Mouse (Mus musculus): ENCODE measurements around the gene Bsg. TPM values are rescaled to one million over a fixed set of nuclear protein-coding genes. Genes with fewer than 3 reads are reported as not detected.

Bsg gene
- polyA plus RNA-seq, 1 experiment from 2014 or later = 1,200 TPM

Other genes starting within 250 kb of the Bsg start
- not detected in 2 replicates for gene Vmn2r83, start 235.8 kb upstream of the Bsg start, polyA plus RNA-seq (2014; fragmentation: Nextera tagmentation; extraction: Ambion mirVana)
- 10.3 TPM in 2 replicates for gene Plpp2, start 170.7 kb upstream of the Bsg start, polyA plus RNA-seq (2014; fragmentation: Nextera tagmentation; extraction: Ambion mirVana)
- 22.1 and 30.6 TPM in 2 replicates for gene Mier2, start 149.3 kb upstream of the Bsg start, polyA plus RNA-seq (2014; fragmentation: Nextera tagmentation; extraction: Ambion mirVana)
- gene Theg, start 117.2 kb upstream of the Bsg start, polyA plus RNA-seq (2014; fragmentation: Nextera tagmentation; extraction: Ambion mirVana) = not detected in 2 replicates
- gene C2cd4c, start 90.5 kb upstream of the Bsg start, polyA plus RNA-seq (2014; fragmentation: Nextera tagmentation; extraction: Ambion mirVana) = not detected in 2 replicates
- 1.5 and 1.6 TPM in 2 replicates for gene Shc2, start 66.6 kb upstream of the Bsg start, polyA plus RNA-seq (2014; fragmentation: Nextera tagmentation; extraction: Ambion mirVana)
- gene Odf3l2, start 58.8 kb upstream of the Bsg start, polyA plus RNA-seq (2014; fragmentation: Nextera tagmentation; extraction: Ambion mirVana) = not detected in 2 replicates
- 1.00 and 1.8 TPM in 2 replicates for gene Madcam1, start 39.9 kb upstream of the Bsg start, polyA plus RNA-seq (2014; fragmentation: Nextera tagmentation; extraction: Ambion mirVana)
- gene Tpgs1, start 35.1 kb upstream of the Bsg start, polyA plus RNA-seq (2014; fragmentation: Nextera tagmentation; extraction: Ambion mirVana) = 44.5 and 48.2 TPM in 2 replicates
- 106 and 109 TPM in 2 replicates for gene Cdc34, start 22.3 kb upstream of the Bsg start, polyA plus RNA-seq (2014; fragmentation: Nextera tagmentation; extraction: Ambion mirVana)
- 0.77 and 0.94 TPM in 2 replicates for gene Gzmm, start 15.5 kb upstream of the Bsg start, polyA plus RNA-seq (2014; fragmentation: Nextera tagmentation; extraction: Ambion mirVana)
- 0.05 and 0.19 TPM in 2 replicates for gene Hcn2, start 12.1 kb downstream of the Bsg start, polyA plus RNA-seq (2014; fragmentation: Nextera tagmentation; extraction: Ambion mirVana)
- gene Polrmt, start 42.1 kb downstream of the Bsg start, polyA plus RNA-seq (2014; fragmentation: Nextera tagmentation; extraction: Ambion mirVana) = 20.2 and 27.4 TPM in 2 replicates
- gene Fgf22, start 50.6 kb downstream of the Bsg start, polyA plus RNA-seq (2014; fragmentation: Nextera tagmentation; extraction: Ambion mirVana) = 0.12 and 0.38 TPM in 2 replicates
- gene Rnf126, start 62.5 kb downstream of the Bsg start, polyA plus RNA-seq (2014; fragmentation: Nextera tagmentation; extraction: Ambion mirVana) = 54.4 and 62.5 TPM in 2 replicates
- 19.9 and 21.1 TPM in 2 replicates for gene Fstl3, start 72.8 kb downstream of the Bsg start, polyA plus RNA-seq (2014; fragmentation: Nextera tagmentation; extraction: Ambion mirVana)
- 0.08 TPM in 1 of 2 replicates, not detected in the other for gene Prss57, start 86.5 kb downstream of the Bsg start, polyA plus RNA-seq (2014; fragmentation: Nextera tagmentation; extraction: Ambion mirVana)
- 58.3 and 68.1 TPM in 2 replicates for gene Palm, start 89.1 kb downstream of the Bsg start, polyA plus RNA-seq (2014; fragmentation: Nextera tagmentation; extraction: Ambion mirVana)
- gene Misp, start 116.5 kb downstream of the Bsg start, polyA plus RNA-seq (2014; fragmentation: Nextera tagmentation; extraction: Ambion mirVana) = 0.61 and 1.5 TPM in 2 replicates
- gene Ptbp1, start 149.9 kb downstream of the Bsg start, polyA plus RNA-seq (2014; fragmentation: Nextera tagmentation; extraction: Ambion mirVana) = 62.7 and 78.9 TPM in 2 replicates
- gene Prtn3, start 170.0 kb downstream of the Bsg start, polyA plus RNA-seq (2014; fragmentation: Nextera tagmentation; extraction: Ambion mirVana) = 1.4 and 2.0 TPM in 2 replicates
- gene Plppr3, start 170.1 kb downstream of the Bsg start, polyA plus RNA-seq (2014; fragmentation: Nextera tagmentation; extraction: Ambion mirVana) = 6.9 and 9.4 TPM in 2 replicates
- 0.42 TPM in 1 of 2 replicates, not detected in the other for gene Elane, start 181.8 kb downstream of the Bsg start, polyA plus RNA-seq (2014; fragmentation: Nextera tagmentation; extraction: Ambion mirVana)
- gene Cfd, start 186.4 kb downstream of the Bsg start, polyA plus RNA-seq (2014; fragmentation: Nextera tagmentation; extraction: Ambion mirVana) = not detected in 2 replicates
- gene Med16, start 204.4 kb downstream of the Bsg start, polyA plus RNA-seq (2014; fragmentation: Nextera tagmentation; extraction: Ambion mirVana) = 34.7 TPM in 2 replicates
- gene Gm26602, start 206.4 kb downstream of the Bsg start, polyA plus RNA-seq (2014; fragmentation: Nextera tagmentation; extraction: Ambion mirVana) = 4.6 TPM in 1 of 2 replicates, not detected in the other
- gene Kiss1r, start 212.5 kb downstream of the Bsg start, polyA plus RNA-seq (2014; fragmentation: Nextera tagmentation; extraction: Ambion mirVana) = 0.19 and 0.70 TPM in 2 replicates
- 96.7 and 98.5 TPM in 2 replicates for gene R3hdm4, start 216.7 kb downstream of the Bsg start, polyA plus RNA-seq (2014; fragmentation: Nextera tagmentation; extraction: Ambion mirVana)
- gene Arid3a, start 222.6 kb downstream of the Bsg start, polyA plus RNA-seq (2014; fragmentation: Nextera tagmentation; extraction: Ambion mirVana) = 1.9 and 2.8 TPM in 2 replicates